Mouse (Mus musculus) megakaryocyte, embryonic 14.5 days (primary cell): Measurements from ENCODE around the gene Tbc1d4.
"Not testable (repeated sequence)": the region's sequence is repeated elsewhere in the genome, so short reads cannot be mapped to it uniquely, and the experiment has no call there.

ENCODE experiments used
- FLI1 ChIP-seq: IDR thresholded peaks from 2 replicates; pipeline ENCODE4 v1.6.1; 2012; ENCODE audit warnings: low read length, inconsistent platforms, mixed read lengths
- GATA1 ChIP-seq: IDR thresholded peaks from 3 replicates; pipeline ENCODE4 v1.6.1; 2012; ENCODE audit warnings: mixed read lengths, low read length, inconsistent platforms, borderline replicate concordance

- TF ChIP-seq GATA1, FLI1: not testable (repeated sequence)
Observed at GRCm38 (mm10) chr14:101588209-101588991, 20.6 kb downstream of the Tbc1d4 start.
